Mouse (Mus musculus) midbrain, embryonic 14.5 days (tissue): ENCODE results near the gene Pde8a. TPM values are rescaled to one million over a fixed set of nuclear protein-coding genes. Genes with fewer than 3 reads are reported as not detected.
A peak's percentile ranks its signal among the peaks of the same experiment; 100 is the strongest.
"Not testable (repeated sequence)": the region's sequence is repeated elsewhere in the genome, so short reads cannot be mapped to it uniquely, and the experiment has no call there.

Experiments used
- ATAC-seq: fragments of 200-750 bp; cut with Nextera tagmentation; 2 replicates; pipeline ENCODE4 v1.8.0; 2017; ENCODE audit warnings: moderate number of reproducible peaks, moderate library complexity; ENCODE audit not compliant: low FRiP score, low TSS enrichment
- DNase-seq: peaks from one replicate; pipeline ENCODE4 v3.0.0-alpha.2; 2015
- H3K27ac ChIP-seq: fragments of 300-500 bp; sonication (generic); replicated peaks from 2 replicates; pipeline ENCODE4 v1.5.1; 2014; ENCODE audit warnings: mild to moderate bottlenecking, low read depth, low read length, moderate library complexity
- H3K27me3 ChIP-seq: fragments of 300-500 bp; sonication (generic); 2 replicates; pipeline ENCODE4 v1.6.1; 2014; ENCODE audit warnings: low read length, control low read depth, mixed read lengths; ENCODE audit not compliant: control insufficient read depth, insufficient read depth
- H3K36me3 ChIP-seq: fragments of 300-500 bp; sonication (generic); 2 replicates; pipeline ENCODE4 v1.6.1; 2014; ENCODE audit warnings: low read length, control low read depth; ENCODE audit not compliant: control insufficient read depth, insufficient read depth
- H3K4me1 ChIP-seq: fragments of 300-500 bp; sonication (generic); 2 replicates; pipeline ENCODE4 v1.6.1; 2014; ENCODE audit warnings: mild to moderate bottlenecking, antibody characterized with exemption, low read length, control low read depth; ENCODE audit not compliant: control insufficient read depth, insufficient read depth
- H3K4me2 ChIP-seq: fragments of 300-500 bp; sonication (generic); 2 replicates; pipeline ENCODE4 v1.6.1; 2014; ENCODE audit warnings: mild to moderate bottlenecking, low read length, moderate library complexity
- H3K4me3 ChIP-seq: fragments of 300-500 bp; sonication (generic); replicated peaks from 2 replicates; pipeline ENCODE4 v1.5.1; 2014; ENCODE audit warnings: low read depth, low read length
- H3K9ac ChIP-seq: fragments of 300-500 bp; sonication (generic); replicated peaks from 2 replicates; pipeline ENCODE4 v1.6.1; 2014; ENCODE audit warnings: mild to moderate bottlenecking, low read length, moderate library complexity
- H3K9me3 ChIP-seq: fragments of 300-500 bp; sonication (generic); 2 replicates; pipeline ENCODE4 v1.6.1; 2016; ENCODE audit warnings: low read length, control low read depth, mixed read lengths; ENCODE audit not compliant: control insufficient read depth
- WGBS: fragments of 180-500 bp; shearing (Covaris S2); extraction: QIAGEN DNeasy Blood & Tissue Kit; methylation state at CpG from one replicate; pipeline ENCODE4 v1.1.7; 2014; 5-methylcytosine and 5-hydroxymethylcytosine counted together
- polyA plus RNA-seq: library from polyadenylated mRNA; unstranded; fragments of >200 nt; fragmentation: Nextera tagmentation; extraction: Ambion mirVana; gene quantifications from 2 replicates; pipeline ENCODE4 v1.2.1, GENCODE M21; 2014

The Pde8a gene
- polyA plus RNA-seq, 1 experiment from 2014 or later = 2.4 TPM

DNA sequence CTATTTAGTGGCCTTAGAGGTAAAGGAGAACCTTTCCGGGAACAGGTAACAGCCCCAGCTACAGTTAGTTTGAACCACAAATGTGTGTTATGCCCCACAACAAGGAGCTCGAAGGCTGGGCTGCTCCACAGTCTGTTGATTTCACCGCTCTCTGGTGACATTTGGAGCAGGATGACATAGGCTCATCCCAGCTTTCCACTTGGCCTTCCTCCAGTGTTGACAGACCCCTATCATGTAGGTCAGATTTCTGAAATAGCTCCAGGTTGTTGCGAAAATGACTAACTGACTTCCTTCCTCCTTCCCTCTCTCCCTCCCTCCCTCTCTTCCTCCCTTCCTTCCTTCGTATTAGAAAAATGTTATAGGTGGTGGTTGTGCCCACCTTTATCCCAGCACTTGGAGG, 14.3 kb upstream of the Pde8a start:
- no peak for ATAC-seq
- Histone ChIP-seq H3K36me3 (no peaks in the 10 kb centered on the region), H3K4me3 (no peak overlapping the region), H3K4me1 (0 out of 2 replicates have a peak, but pooled peaks cover 5% of the 10 kb centered on the region), H3K9ac (no peak overlapping the region), H3K4me2 (no peak overlapping the region), H3K9me3 (no peaks in the 10 kb centered on the region), H3K27ac (no peak overlapping the region), H3K27me3 (no peaks in the 10 kb centered on the region)
- DNase-seq = no peak
- WGBS = 82% methylated on average over 5 of the region's 5 CpGs

DNA sequence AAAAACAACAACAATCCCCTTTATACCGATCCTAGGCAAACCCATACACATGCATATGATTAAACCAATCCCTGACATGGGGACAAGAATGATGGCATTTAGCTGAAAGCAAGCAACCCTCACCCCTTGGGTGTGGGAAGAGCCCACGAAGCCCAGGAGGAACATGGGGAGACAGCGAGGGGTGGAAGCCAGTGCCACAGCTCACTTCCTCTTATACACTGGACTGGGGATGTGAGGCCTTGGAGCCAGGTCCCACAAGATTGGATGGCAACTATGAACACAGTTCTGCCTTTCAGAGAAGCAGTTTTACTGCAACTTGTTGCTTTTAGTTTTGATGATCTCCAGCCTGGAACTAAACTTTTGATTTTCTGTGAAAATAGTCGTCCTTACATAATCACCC, 13.6 kb upstream of the Pde8a start:
- Histone ChIP-seq H3K36me3 (no peaks in the 10 kb centered on the region), H3K9me3 (no peaks in the 10 kb centered on the region), H3K9ac (no peak overlapping the region), H3K4me1 (0 out of 2 replicates have a peak, but pooled peaks cover 5% of the 10 kb centered on the region), H3K4me2 (no peak overlapping the region), H3K27me3 (no peaks in the 10 kb centered on the region), H3K27ac (no peak overlapping the region), H3K4me3 (no peak overlapping the region)
- ATAC-seq = no peak
- WGBS = 64% methylated on average over 4 of the region's 4 CpGs
- no peak for DNase-seq

DNA sequence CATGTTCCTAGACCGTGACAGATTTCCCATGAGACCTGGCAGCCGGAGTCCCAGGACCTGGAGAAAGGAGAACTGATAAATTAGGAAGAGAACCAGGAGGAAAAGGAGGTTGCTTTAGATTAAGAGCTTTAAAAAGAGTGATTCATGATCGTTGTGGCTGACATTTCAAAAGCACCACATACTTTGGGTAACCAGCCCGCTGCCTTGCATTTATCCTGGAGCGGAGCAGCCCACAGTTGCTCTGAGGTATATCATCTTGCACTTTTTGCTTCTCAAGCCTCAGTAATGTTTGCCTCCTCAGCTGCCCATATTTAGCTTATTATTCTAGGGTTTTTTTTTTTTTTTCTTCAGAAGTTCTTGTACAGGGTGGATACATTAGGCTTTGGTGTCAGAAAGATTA, 11.0 kb upstream of the Pde8a start:
- 51% methylated on average over 5 of the region's 5 CpGs for WGBS
- no peak overlapping the region for H3K9ac ChIP-seq
- DNase-seq (no peak), ATAC-seq (no peak)
- H3K36me3 ChIP-seq = no peaks in the 10 kb centered on the region
- H3K4me3 ChIP-seq = no peak overlapping the region
- 0 out of 2 replicates have a peak, but pooled peaks cover 5% of the 10 kb centered on the region for H3K4me1 ChIP-seq
- H3K4me2 ChIP-seq = no peak overlapping the region
- H3K27ac ChIP-seq = no peak overlapping the region
- H3K9me3 ChIP-seq = no peaks in the 10 kb centered on the region
- H3K27me3 ChIP-seq = no peaks in the 10 kb centered on the region

- not testable (repeated sequence) for ATAC-seq, H3K27me3 ChIP-seq
- WGBS = 92% methylated on average over 10 of the region's 10 CpGs
Measured at GRCm38 (mm10) chr7:81203576-81203975, 9.8 kb upstream of the Pde8a start.

DNA sequence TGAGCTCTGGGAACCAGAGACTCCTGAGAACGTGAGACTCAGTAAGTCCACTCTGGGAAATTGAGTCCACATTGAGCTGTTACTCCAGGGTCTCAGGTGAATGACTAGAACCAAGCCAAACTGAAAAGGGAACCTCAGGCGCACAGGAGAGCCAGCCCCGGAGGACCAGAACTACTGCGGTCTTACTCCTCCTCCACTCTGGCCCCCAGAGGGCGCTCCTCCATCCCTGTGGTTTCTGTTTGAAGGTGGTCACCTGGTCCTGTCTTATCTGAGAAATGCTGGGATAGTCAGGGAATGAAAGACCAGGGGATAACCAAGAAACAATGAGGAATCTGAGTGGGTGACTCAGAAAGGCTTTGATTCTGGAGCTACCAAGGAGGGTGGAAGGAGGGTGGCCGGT, 4.5 kb upstream of the Pde8a start:
- H3K27ac ChIP-seq = no peak overlapping the region
- 19% methylated on average over 6 of the region's 6 CpGs for WGBS
- no peaks in the 10 kb centered on the region for H3K9me3 ChIP-seq
- no peak overlapping the region for H3K4me3 ChIP-seq
- DNase-seq = peak; percentile 59
- no peak for ATAC-seq
- no peaks in the 10 kb centered on the region for H3K36me3 ChIP-seq
- no peak overlapping the region for H3K4me2 ChIP-seq
- H3K9ac ChIP-seq = no peak overlapping the region
- H3K4me1 ChIP-seq = peaks cover 2% of the 10 kb centered on the region; the same call in 1 of the 2 replicates
- peaks cover 36% of the 10 kb centered on the region for H3K27me3 ChIP-seq

More at GRCm38 (mm10) chr7:81203576-81203975, 9.8 kb upstream of the Pde8a start:
- H3K9ac ChIP-seq, H3K27ac ChIP-seq, H3K4me1 ChIP-seq, H3K36me3 ChIP-seq, H3K9me3 ChIP-seq, H3K4me3 ChIP-seq, H3K4me2 ChIP-seq, DNase-seq: not testable (repeated sequence)

DNA sequence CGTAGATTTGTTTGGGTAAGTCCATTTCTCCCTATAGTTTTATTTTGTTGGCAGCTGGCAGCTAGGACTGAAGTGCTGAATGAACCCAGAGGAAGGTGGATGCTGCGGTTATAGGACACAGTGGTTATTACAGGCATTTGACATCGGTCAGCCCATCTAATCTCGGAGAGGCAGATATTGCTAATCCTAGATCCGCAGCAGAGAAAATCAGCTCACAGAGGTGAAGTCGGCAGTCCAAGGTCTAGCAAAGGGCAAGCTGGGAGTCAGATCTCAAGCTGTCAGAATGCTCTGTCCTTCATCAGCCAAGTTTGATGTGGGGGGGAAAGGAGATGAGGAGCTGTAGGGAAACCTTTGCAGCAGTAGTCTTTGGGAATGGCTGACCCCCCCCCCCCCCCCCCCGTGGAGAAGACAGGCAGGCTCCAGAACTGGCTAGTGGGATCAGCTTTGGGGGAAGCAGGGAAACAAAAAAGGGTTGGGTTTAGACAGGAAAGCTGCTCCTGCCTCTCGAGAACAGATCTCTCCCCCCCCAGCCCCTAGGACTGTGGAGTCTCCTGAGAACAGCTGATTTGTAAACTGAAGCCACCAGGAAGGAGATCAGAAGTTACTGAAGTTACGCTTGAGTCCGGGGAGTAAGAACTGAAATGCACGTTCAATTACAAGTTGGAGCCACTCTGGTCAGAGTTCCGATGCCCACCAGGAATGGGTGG, 3.3 kb upstream of the Pde8a start:
- Histone ChIP-seq H3K9ac (no peak overlapping the region), H3K27ac (no peak overlapping the region), H3K4me1 (peaks cover 3% of the 10 kb centered on the region; the same call in 1 of the 2 replicates), H3K4me2 (no peak overlapping the region), H3K4me3 (no peak overlapping the region), H3K36me3 (no peaks in the 10 kb centered on the region), H3K27me3 (peaks cover 47% of the 10 kb centered on the region), H3K9me3 (no peaks in the 10 kb centered on the region)
- no peak for ATAC-seq
- no peak for DNase-seq
- WGBS = 44% methylated on average over 12 of the region's 12 CpGs

DNA sequence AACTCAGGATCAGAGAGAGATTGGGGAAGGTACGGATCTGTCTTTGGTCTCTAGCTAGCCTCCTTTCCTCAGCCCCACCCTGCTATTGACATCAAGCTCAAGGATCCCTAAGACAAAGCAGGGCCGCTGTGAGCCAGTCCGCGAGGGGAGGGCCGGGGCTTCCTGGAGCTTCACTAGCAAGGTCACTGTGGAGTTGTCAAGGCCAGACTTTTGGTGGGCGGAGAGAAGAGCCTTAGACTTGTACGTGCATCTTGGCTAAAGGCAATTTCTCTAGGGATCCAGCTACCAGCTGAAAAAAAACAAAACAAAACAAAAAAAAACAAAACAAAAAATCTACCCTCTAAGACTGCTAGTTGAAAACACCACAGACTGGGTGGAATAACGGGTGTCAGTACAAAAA, 1.6 kb upstream of the Pde8a start:
- no peak overlapping the region for H3K27ac ChIP-seq
- no peak overlapping the region for H3K9ac ChIP-seq
- no peaks in the 10 kb centered on the region for H3K36me3 ChIP-seq
- H3K4me1 ChIP-seq = peaks cover 3% of the 10 kb centered on the region; the same call in 1 of the 2 replicates
- 5% methylated on average over 8 of the region's 8 CpGs for WGBS
- no peak for ATAC-seq
- no peak overlapping the region for H3K4me3 ChIP-seq
- no peaks in the 10 kb centered on the region for H3K9me3 ChIP-seq
- DNase-seq = peak; percentile 37
- peak overlapping the region; percentile 62 for H3K4me2 ChIP-seq
- H3K27me3 ChIP-seq = peaks cover 56% of the 10 kb centered on the region

DNA sequence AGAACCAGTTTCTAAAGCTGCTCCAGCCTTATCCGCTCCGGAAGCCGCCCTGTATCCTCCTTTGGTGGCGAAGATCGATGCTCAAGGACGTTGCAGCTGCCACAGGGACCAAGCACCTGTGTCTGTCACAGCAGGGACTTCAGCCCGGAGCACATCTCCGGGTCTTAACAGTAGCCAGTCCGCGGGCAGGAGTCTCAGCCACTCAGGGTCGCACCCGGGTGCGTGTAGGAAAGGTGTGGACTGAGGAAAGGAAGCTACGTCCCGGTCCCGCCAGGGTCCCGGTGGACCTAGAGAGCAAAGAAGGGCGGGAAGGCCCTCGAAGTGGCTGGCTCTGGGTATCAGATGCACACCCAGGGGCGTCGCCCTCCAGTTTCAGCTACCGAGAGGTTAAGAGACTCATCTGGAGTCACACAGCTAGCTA, 1.1 kb upstream of the Pde8a start:
- 1% methylated on average over 22 of the region's 22 CpGs for WGBS
- Histone ChIP-seq H3K27ac (0 out of 2 replicates have a peak overlapping the region, but pooled peaks have one; percentile 1), H3K9me3 (no peaks in the 10 kb centered on the region), H3K4me1 (peaks cover 3% of the 10 kb centered on the region; the same call in 1 of the 2 replicates), H3K9ac (0 out of 2 replicates have a peak overlapping the region, but pooled peaks have one; percentile 14), H3K4me3 (peak overlapping the region; percentile 47), H3K36me3 (no peaks in the 10 kb centered on the region), H3K4me2 (peak overlapping the region; percentile 62), H3K27me3 (peaks cover 56% of the 10 kb centered on the region)
- DNase-seq = peak; percentile 70
- 0 out of 2 replicates have a peak, but pooled peaks have one; percentile 35 for ATAC-seq
